Mouse (Mus musculus) kidney, embryonic 14.5 days (tissue): ENCODE data around the gene H2al1h. TPM values are rescaled to one million over a fixed set of nuclear protein-coding genes. Genes with fewer than 3 reads are reported as not detected.
"Not testable (repeated sequence)": the region's sequence is repeated elsewhere in the genome, so short reads cannot be mapped to it uniquely, and the experiment has no call there.

Source experiments
- ATAC-seq: fragments of 200-750 bp; cut with Nextera tagmentation; 2 replicates; pipeline ENCODE4 v1.8.0; 2017; ENCODE audit warnings: moderate number of reproducible peaks, mild to moderate bottlenecking, moderate TSS enrichment, moderate library complexity; ENCODE audit not compliant: low FRiP score, low TSS enrichment
- H3K27ac ChIP-seq: fragments of 300-500 bp; sonication (generic); 2 replicates; pipeline ENCODE4 v1.5.1; 2014; ENCODE audit warnings: low read depth, mild to moderate bottlenecking, low read length, moderate library complexity, mixed read lengths
- H3K27me3 ChIP-seq: fragments of 300-500 bp; sonication (generic); 2 replicates; pipeline ENCODE4 v1.6.1; 2014; ENCODE audit warnings: mild to moderate bottlenecking, low read length; ENCODE audit not compliant: control insufficient read depth, insufficient read depth
- H3K36me3 ChIP-seq: fragments of 300-500 bp; sonication (generic); 2 replicates; pipeline ENCODE4 v1.6.1; 2014; ENCODE audit warnings: low read length, mixed read lengths; ENCODE audit not compliant: control insufficient read depth, insufficient read depth
- H3K4me1 ChIP-seq: fragments of 300-500 bp; sonication (generic); 2 replicates; pipeline ENCODE4 v1.6.1; 2014; ENCODE audit warnings: low read length, mixed read lengths; ENCODE audit not compliant: control insufficient read depth, insufficient read depth
- H3K4me2 ChIP-seq: fragments of 300-500 bp; sonication (generic); replicated peaks from 2 replicates; pipeline ENCODE4 v1.6.1; 2014; ENCODE audit warnings: low read depth, mild to moderate bottlenecking, low read length
- H3K4me3 ChIP-seq: fragments of 300-500 bp; sonication (generic); 2 replicates; pipeline ENCODE4 v1.5.1; 2014; ENCODE audit warnings: mild to moderate bottlenecking, low read length
- H3K9ac ChIP-seq: fragments of 300-500 bp; sonication (generic); 2 replicates; pipeline ENCODE4 v1.6.1; 2014; ENCODE audit warnings: low read depth, mild to moderate bottlenecking, low read length, moderate library complexity
- H3K9me3 ChIP-seq: fragments of 300-500 bp; sonication (generic); 2 replicates; pipeline ENCODE4 v1.6.1; 2016; ENCODE audit warnings: low read length; ENCODE audit not compliant: control insufficient read depth
- WGBS: fragments of 180-500 bp; shearing (Covaris S2); extraction: QIAGEN DNeasy Blood & Tissue Kit; methylation state at CpG from one replicate; pipeline ENCODE4 v1.1.7; 2014; 5-methylcytosine and 5-hydroxymethylcytosine counted together
- polyA plus RNA-seq: library from polyadenylated mRNA; unstranded; fragments of >200 nt; fragmentation: Nextera tagmentation; extraction: Ambion mirVana; gene quantifications from 2 replicates; pipeline ENCODE4 v1.2.1, GENCODE M21; 2014

The H2al1h gene
- polyA plus RNA-seq, 1 experiment from 2014 or later, result not detected

GRCm38 (mm10) chrX:11308524-11308923, 12.8 kb upstream of the H2al1h start, which contains the start of gene H2al1d:
Gene H2al1d (plus strand): TSS chrX:11308824.
- H3K4me2 ChIP-seq, H3K9me3 ChIP-seq, ATAC-seq, H3K4me1 ChIP-seq, H3K36me3 ChIP-seq, H3K27ac ChIP-seq, H3K27me3 ChIP-seq, H3K4me3 ChIP-seq, H3K9ac ChIP-seq: not testable (repeated sequence)
- WGBS, result no CpG with 5 or more reads among the region's 6 CpGs

GRCm38 (mm10) chrX:11311634-11312033, 9.7 kb upstream of the H2al1h start, which contains the start of gene H2al1e:
Gene H2al1e (plus strand): TSS chrX:11311934.
- not testable (repeated sequence) for ATAC-seq, H3K4me3 ChIP-seq, H3K9ac ChIP-seq, H3K9me3 ChIP-seq, H3K4me2 ChIP-seq, H3K27ac ChIP-seq, H3K36me3 ChIP-seq, H3K4me1 ChIP-seq, H3K27me3 ChIP-seq
- WGBS, result no CpG with 5 or more reads among the region's 3 CpGs

GRCm38 (mm10) chrX:11314858-11315257, 6.4 kb upstream of the H2al1h start, which contains the start of gene H2al1f:
Gene H2al1f (plus strand): TSS chrX:11315158.
- not testable (repeated sequence) for H3K9me3 ChIP-seq, H3K9ac ChIP-seq, H3K4me3 ChIP-seq, H3K4me1 ChIP-seq, H3K27ac ChIP-seq, ATAC-seq, H3K36me3 ChIP-seq, H3K4me2 ChIP-seq, H3K27me3 ChIP-seq
- no CpG with 5 or more reads among the region's 6 CpGs for whole genome bisulfite sequencing

GRCm38 (mm10) chrX:11317956-11318355, 3.3 kb upstream of the H2al1h start, which contains the start of gene H2al1g:
Gene H2al1g (plus strand): TSS chrX:11318256.
- no CpG with 5 or more reads among the region's 3 CpGs for WGBS

GRCm38 (mm10) chrX:11324359-11324758, 3.1 kb downstream of the H2al1h start, which contains the start of gene H2al1i:
Gene H2al1i (plus strand): TSS chrX:11324659.
- not testable (repeated sequence) for H3K4me3 ChIP-seq, H3K9me3 ChIP-seq, ATAC-seq, H3K36me3 ChIP-seq, H3K27ac ChIP-seq, H3K4me1 ChIP-seq, H3K27me3 ChIP-seq, H3K4me2 ChIP-seq, H3K9ac ChIP-seq
- 83% methylated on average over 3 of the region's 5 CpGs for WGBS

More at GRCm38 (mm10) chrX:11317956-11318355, 3.3 kb upstream of the H2al1h start, which contains the start of gene H2al1g:
- not testable (repeated sequence) for H3K27me3 ChIP-seq, H3K9me3 ChIP-seq, H3K36me3 ChIP-seq, ATAC-seq, H3K4me3 ChIP-seq, H3K27ac ChIP-seq, H3K4me1 ChIP-seq, H3K9ac ChIP-seq, H3K4me2 ChIP-seq

- ATAC-seq, H3K27me3 ChIP-seq, H3K4me1 ChIP-seq, H3K4me2 ChIP-seq, H3K36me3 ChIP-seq, H3K9me3 ChIP-seq, H3K27ac ChIP-seq, H3K4me3 ChIP-seq, H3K9ac ChIP-seq: not testable (repeated sequence)
- 93% methylated on average over 2 of the region's 2 CpGs for WGBS
These were observed 6.2 kb downstream of the H2al1h start, which contains the start of gene H2al1j for GRCm38 (mm10) chrX:11327522-11327921. Gene H2al1j (plus strand): TSS chrX:11327822.

GRCm38 (mm10) chrX:11345762-11346161, 24.5 kb downstream of the H2al1h start:
- no peak overlapping the region for H3K9ac ChIP-seq
- H3K36me3 ChIP-seq, result no peaks in the 10 kb centered on the region
- H3K4me3 ChIP-seq, result no peak overlapping the region
- no peak for ATAC-seq
- no peaks in the 10 kb centered on the region for H3K27me3 ChIP-seq
- no peak overlapping the region for H3K27ac ChIP-seq
- H3K4me1 ChIP-seq, result no peaks in the 10 kb centered on the region
- no peak overlapping the region for H3K4me2 ChIP-seq
- H3K9me3 ChIP-seq, result no peaks in the 10 kb centered on the region
- 73% methylated on average over 9 of the region's 9 CpGs for WGBS

GRCm38 (mm10) chrX:11346756-11347155, 25.5 kb downstream of the H2al1h start:
- H3K4me3 ChIP-seq, result no peak overlapping the region
- H3K27ac ChIP-seq, result no peak overlapping the region
- H3K36me3 ChIP-seq, result no peaks in the 10 kb centered on the region
- H3K4me1 ChIP-seq, result no peaks in the 10 kb centered on the region
- no peaks in the 10 kb centered on the region for H3K9me3 ChIP-seq
- no peak overlapping the region for H3K9ac ChIP-seq
- H3K4me2 ChIP-seq, result no peak overlapping the region
- 93% methylated on average over 3 of the region's 3 CpGs for WGBS
- H3K27me3 ChIP-seq, result no peaks in the 10 kb centered on the region
- no peak for ATAC-seq

GRCm38 (mm10) chrX:11360823-11361222, 39.5 kb downstream of the H2al1h start:
- H3K27me3 ChIP-seq, result peaks cover 3% of the 10 kb centered on the region; the same call in 1 of the 2 replicates
- no peaks in the 10 kb centered on the region for H3K9me3 ChIP-seq
- 84% methylated on average over 6 of the region's 6 CpGs for WGBS
- H3K9ac ChIP-seq, result no peak overlapping the region
- ATAC-seq, result no peak
- no peak overlapping the region for H3K4me3 ChIP-seq
- H3K4me1 ChIP-seq, result no peaks in the 10 kb centered on the region
- no peak overlapping the region for H3K27ac ChIP-seq
- H3K4me2 ChIP-seq, result no peak overlapping the region
- H3K36me3 ChIP-seq, result no peaks in the 10 kb centered on the region
